Mouse (Mus musculus) G1E (cell line): ENCODE measurements around the gene Stam.

Source experiments
- CTCF ChIP-seq: IDR thresholded peaks from 2 replicates; pipeline ENCODE4 v1.5.1; 2012; ENCODE audit warnings: low read depth, low read length, inconsistent platforms, mixed read lengths
- GATA1 ChIP-seq: IDR thresholded peaks from 2 replicates; pipeline ENCODE4 v1.6.1; 2012; ENCODE audit warnings: borderline replicate concordance, low read length, inconsistent platforms, mixed read lengths
- POLR2AphosphoS5 ChIP-seq: IDR thresholded peaks from 2 replicates; pipeline ENCODE4 v1.6.1; 2012; ENCODE audit warnings: low read depth, low read length, inconsistent platforms; ENCODE audit not compliant: insufficient replicate concordance
- TAL1 ChIP-seq: conservative IDR thresholded peaks from 2 replicates; pipeline ENCODE4 v1.6.1; 2012; ENCODE audit warnings: low read depth, low read length, inconsistent platforms, mixed read lengths

- TF ChIP-seq CTCF (no peak), TAL1 (no peak), GATA1 (no peak), POLR2AphosphoS5 (no peak)
Measured at GRCm38 (mm10) chr2:14073362-14074220, at the start of gene Stam.
